Mouse (Mus musculus) CD4-positive, CD25-positive, alpha-beta regulatory T cell, adult 2 months (primary cell): ENCODE measurements around the gene Sirt6.

ENCODE experiments used
- DNase-seq: peaks from one replicate; pipeline ENCODE4 v3.0.0-alpha.2; 2012; ENCODE audit warnings: low read depth, low spot score

The Sirt6 gene

DNA sequence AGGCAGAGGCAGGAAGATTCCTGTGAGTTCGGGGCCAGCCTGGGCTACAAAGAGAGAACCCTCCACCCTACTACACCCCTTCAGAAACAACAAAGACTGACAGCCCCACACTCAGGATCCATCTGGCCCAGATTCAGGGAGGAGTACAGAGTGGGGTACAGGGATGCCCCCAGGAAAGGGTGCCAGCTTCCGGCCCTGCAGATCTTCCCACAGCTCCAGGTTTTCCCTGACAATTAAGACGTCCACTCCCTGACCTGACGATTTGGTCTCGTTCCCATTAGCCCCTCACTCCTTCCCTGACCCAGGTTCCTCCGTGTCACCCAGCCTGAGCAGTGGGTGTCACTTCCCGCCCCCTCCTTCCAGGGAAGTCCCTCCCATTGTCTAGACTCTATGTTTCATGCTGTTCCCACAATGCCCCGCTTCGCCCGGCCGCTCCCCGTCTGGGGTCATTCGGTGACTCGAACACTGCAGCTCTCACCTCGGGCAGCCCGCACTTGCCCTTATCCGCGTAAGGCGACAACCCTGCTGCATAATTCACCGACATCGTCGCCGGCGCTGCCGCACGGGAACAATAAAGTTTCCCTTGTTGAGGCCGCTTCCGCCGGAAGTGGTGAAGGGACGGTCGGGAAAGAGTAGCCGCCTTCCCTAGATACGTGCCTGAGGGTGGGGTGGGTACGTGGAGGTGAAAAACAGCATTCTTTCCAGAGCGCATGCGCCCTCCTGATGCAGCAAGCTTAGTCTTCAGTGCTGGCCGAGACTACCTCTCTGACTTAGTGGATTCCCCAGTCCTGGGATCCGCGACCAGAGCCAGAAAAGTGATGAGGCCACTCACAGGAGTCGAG lies at the start of gene Sirt6:
Gene Sirt6, minus strand, starts transcription at position 804 of the 842 bp plus-strand sequence.
- DNase-seq = peak; percentile 96

DNA sequence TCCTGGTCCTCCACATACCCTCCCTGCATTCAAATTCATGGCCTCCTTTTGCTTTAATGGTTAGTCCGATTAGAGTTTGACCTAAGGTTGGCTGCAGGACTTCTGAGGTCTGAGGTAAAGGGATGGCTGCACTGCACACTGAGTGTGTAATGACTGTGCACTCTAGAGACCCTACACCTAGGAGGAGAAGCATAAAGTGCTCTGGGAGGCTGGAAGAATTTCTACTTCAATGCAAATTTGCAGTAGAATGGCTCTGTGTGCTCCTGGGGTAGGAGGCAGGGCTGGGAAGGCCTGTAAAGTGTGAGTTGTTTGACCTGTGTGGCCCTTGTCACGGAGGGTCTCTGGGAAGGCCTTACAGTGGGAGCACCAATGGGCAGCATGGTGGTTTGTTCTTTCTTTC lies 28.6 kb upstream of the Sirt6 start:
- DNase-seq = no peak

DNA sequence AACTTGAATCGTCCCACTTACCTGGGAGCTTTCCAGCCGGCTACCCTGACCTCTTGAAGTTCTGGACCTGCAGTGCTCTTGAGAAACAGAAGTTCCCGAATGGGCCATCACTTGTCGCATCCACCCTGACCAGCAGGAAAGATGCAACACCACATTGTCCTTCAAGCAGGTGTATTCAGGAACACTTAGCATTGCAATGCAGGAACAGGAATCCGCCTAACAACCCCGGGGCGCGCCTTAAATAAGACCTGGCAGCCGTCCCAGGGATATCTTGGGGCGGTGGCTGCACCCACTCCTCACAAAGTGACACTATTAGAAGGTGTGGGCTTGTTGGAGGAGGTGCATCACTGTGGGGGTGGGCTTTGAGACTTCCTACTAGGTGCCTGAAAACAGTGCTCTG lies 27.6 kb upstream of the Sirt6 start:
- no peak for DNase-seq

DNA sequence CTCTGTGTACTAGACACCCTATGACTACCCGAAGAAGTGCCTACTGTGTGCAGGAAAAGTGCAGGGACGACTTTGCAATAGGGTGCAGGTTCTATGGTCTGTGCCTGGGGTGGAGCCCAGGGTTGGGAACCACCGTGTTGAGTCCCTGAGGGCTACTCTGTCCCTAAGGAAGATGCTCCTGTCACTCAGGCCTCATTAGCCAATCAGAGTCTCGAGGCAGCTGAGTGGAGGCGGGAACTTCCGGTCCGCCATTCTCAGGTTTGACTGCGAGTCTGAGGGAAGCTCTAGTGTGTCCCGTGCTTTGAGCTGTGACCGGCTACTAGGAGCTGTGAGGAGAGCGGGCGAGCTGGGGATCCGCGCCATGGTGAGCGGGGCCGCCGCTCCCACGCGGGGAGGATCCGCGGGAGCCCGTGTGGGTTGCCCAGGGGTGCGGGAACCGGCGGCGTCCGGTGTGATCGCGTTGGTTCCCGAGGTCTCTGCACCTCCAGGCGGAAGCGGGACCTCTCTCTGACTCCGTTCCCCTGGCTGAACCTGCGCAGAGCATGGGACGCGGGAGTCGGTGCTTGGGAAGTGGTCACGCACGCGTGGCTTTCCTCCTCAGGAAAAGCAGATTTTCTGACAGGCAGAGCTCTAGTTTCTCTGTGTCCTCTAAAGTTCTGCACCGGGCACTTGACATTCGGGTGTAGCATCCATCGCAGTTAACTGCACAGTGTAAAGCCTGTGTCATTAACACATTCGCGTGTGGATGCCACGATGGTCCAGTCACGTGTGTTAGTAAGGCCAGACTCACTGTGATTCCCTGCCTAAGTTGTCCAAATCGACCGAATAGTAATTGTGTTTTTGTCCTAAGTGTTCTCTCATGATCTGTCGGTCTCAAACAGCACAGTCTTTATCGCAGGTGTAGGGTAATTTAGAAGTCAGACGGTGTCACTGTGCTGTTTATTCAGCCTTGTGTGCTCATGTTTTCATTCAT lies 21.5 kb upstream of the Sirt6 start, which contains the start of gene Gm10778:
Gene Gm10778, plus strand, starts transcription at position 257 of the 973 bp plus-strand sequence.
- peak; percentile 93 for DNase-seq

DNA sequence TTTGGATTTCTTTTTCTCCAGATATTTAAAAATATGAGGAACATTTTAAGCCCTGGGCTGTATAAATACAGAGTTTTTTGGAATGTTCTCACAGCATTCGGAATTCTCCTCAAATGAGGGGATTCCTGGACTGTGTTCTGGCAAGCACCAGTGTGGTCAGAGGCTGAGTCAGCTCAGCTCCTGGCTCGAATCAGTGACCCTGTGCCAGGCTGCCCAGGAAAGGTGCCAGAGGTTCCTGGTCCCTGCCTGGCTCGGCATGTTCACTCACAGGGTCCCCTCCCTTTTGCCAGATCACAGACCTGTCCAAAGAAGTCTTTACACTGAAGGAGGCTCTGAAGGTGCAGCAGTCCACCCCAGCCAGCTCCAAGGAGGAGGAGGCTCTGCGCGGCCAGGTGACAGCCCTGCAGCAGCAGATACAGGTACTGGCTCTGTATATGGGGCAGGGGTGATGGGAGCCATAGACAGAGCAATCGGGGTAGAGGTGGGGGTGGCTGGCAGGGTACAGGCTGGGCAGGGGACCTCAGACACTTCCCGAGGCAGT lies 18.5 kb upstream of the Sirt6 start:
- DNase-seq = no peak

DNA sequence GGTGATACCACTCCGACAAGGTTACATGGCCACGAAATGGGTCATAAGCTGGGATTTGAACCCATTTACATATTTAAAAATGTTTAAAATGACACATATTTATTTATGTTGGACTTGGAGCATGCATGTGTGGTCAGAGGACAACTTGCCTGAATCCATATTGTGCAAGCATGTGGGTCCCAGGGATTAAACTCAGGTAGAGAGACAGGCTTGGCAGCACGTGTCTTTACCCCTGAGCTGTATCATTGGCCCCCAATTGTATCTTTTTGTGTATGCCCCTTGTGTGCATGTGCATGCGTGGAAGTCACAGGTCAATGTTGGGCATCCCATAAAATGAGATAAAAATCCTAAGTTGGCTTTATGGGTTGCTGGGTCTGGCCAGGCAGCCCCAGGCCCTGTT lies 17.8 kb upstream of the Sirt6 start:
- no peak for DNase-seq

DNA sequence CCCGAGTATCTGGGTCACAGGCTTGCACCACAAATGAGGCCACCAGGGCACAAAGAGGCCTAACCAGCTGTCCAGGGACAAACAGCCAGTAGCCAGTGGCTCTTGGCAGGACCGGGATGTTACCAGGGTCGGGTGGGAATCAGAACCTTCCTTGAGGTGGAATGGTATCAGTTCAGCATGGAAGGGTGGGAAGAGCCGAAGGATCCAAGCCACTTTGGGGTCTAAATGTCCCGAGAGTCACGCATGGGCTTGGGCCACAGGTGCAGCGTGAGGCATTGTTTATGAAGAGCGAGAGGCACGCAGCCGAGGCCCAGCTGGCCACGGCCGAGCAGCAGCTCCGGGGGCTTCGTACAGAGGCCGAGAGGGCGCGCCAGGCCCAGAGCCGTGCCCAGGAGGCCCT lies 17.1 kb upstream of the Sirt6 start:
- peak; percentile 7 for DNase-seq

DNA sequence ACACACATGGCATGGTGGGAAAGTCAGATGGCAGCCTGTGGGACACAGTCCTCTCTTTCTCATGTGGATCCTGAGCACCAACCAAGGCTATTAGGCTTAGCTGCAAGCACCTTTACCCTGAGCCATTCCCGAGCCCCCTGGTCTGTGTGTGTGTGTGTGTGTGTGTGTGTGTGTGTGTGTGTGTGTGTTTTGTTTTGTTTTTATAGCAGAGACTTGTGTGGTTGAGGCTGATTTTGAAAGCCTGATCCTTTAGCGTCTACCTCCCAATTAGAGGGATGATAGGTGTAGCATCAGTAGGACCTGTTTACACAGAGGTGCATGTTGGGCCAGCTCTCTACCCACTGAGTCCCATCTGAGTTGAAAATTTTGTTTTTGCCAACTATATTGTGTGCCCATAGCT lies 16.6 kb upstream of the Sirt6 start:
- no peak for DNase-seq

DNA sequence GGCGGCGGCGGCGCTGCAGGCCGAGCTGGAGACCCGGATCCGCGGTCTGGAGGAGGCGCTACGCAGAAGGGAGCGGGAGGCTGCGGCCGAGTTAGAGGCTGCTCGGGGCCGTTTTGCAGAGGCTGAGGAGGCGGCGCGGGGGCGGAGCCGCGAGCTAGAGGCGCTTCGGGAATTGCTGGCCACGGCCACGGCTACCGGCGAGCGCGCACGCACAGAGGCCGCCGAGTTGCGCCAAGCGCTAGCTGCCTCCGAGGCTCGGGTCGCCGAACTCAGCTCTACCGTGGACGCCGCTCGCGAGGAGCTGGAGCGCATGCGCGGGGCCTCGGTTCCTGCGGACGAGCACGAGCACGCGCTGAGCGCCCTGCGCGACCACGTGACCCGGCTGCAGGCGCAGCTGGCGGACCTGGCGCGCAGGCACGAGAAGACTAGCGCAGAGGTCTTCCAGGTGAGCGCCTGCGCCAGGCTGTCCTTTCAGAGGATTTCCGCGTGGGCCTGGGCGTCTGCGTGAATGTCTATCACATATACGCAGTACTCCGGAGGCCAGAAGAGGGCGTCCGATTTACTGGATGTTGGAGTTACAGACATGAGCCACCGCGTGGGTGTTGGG lies 16.0 kb upstream of the Sirt6 start:
- peak; percentile 98 for DNase-seq

DNA sequence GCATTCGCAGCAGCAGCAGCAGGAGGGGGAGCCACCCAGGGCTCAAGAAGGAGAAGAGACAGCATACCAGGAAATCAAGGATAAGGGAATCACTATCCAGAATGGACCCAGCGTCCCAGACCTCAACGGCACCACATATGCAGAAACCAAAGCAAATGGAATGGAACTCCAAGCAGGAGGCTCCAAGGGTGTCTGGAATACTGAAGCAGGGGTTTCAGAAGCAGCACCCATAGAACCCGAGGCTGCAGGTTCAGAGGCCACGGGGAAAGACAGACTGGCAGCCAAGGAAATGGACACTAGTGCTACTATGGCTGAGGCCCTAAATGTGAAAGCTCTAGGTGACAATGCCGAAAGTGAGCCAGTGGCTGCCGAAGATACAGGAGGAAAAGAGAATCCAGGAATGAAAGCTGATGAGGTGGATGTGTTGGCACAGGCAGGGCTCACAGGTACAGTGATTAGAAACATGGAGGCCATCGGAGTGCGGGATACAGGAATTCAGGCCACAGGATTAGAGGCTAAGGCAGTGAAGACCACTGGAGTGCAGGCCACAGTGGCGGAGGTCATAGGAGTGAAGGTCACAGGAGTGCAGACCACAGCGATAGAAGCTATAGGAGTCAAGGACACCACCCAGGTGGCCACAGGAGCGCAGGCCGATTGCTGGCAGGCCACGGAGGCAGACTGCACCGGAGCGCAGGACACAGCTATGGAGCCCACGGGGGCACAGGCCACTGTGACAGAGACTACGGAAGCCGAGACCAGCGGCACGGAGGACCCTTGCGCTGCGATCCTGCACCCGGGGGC lies 15.3 kb upstream of the Sirt6 start:
- DNase-seq = no peak

DNA sequence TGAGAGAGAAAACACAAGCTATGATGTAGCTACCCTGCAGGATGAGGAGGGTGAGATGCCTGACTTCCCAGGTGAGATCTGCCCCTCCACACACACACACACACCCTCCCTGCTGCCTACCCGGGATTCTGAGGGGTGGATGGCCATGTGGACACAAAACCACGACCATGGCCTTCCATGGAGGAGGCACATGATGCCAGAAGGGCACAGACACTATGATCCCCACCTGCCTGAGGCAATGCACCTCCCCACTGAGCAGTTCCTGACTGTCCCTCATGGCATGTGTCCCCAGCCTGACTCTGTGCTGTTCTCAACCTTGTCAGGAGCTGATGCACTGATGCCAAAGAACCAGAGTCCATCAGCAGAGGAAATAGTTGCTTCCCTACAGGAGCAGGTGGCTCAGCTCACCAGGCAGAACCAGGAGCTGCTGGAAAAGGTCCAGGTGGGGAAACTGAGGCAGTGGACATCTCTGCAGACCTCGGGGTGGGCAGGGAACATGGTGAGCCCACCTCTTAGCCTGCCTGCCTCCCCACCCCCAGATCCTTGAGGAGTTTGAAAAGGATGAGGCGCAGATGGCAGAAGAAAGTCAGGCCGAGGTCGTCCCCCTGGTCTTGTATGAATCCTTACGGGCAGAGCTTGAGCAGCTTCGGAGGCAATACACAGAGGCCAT lies 14.5 kb upstream of the Sirt6 start:
- DNase-seq = peak; percentile 9

DNA sequence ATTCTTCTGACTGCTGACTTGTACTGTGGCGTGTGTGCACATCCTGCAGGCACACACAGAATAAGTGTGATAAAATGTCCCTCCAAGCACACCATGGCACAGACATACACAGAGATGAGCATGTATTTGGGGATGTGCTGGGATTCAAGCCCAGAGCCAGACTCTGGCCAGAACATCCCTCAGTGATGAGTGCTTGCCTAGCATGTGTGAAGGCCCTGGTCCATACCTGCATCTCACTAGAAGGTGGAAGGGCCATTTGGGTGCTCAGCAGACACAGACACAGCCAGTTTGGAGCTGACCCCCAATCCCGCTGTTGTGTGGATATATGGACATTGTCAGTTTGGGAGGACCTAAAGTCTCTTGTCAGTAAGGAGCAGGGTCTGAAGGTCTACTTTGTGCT lies 14.0 kb upstream of the Sirt6 start:
- DNase-seq = peak; percentile 1

DNA sequence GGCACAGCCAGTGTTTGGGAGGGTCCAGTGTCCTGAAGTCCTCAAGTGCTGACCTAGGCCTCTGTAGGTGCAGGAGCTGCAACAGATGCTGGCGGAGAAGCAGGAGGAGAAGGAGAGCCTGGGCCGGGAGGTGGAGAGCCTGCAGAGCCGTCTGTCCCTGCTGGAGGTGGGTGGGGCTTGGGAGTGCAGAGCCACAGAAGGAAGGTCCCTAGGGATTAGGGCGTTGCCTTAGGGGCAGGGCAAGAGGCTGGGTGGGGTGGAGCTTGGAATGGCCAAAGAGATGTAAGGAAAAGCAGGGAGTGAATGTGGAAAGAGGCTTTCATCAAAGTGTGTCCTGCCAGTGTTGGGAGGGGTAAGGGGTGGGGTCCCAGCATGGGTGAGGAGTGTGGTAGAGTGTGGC lies 13.2 kb upstream of the Sirt6 start:
- peak; percentile 1 for DNase-seq

DNA sequence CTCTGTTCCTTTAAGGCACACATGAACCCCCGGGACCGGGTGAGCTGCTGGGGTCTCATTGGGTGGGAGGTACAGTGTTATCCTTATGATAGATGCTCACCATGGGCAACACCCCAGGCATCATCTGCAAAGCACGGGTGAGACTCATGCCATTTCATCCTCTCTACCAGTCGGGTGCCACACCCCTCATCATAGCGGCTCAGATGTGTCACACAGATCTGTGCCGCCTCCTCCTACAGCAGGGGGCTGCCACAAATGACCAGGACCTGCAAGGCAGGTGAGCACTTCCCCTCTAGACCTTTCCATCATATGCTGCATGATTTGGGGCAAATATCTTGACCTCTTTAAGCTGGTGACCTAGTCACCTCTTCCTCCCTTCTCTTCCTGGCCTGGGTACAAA lies 10.5 kb upstream of the Sirt6 start:
- DNase-seq = no peak

DNA sequence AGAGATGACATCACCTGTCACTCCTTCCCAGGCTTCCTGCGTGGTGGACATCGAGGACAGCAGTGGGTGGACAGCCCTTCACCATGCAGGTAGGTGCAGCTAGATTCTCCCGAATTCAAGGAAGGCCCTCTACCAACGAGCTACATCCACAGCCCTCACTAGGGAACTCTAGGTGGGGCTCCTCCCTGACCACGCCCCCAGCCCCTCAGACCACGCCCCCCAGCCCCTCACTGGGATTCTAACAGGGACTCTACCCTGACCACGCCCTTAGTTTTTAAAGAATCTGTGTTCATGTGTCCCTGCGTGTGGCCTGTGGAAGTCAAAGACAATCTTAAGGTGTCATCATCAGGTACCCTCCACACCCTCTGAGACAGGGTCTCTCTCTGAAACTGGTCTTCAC lies 8.7 kb upstream of the Sirt6 start:
- no peak for DNase-seq

DNA sequence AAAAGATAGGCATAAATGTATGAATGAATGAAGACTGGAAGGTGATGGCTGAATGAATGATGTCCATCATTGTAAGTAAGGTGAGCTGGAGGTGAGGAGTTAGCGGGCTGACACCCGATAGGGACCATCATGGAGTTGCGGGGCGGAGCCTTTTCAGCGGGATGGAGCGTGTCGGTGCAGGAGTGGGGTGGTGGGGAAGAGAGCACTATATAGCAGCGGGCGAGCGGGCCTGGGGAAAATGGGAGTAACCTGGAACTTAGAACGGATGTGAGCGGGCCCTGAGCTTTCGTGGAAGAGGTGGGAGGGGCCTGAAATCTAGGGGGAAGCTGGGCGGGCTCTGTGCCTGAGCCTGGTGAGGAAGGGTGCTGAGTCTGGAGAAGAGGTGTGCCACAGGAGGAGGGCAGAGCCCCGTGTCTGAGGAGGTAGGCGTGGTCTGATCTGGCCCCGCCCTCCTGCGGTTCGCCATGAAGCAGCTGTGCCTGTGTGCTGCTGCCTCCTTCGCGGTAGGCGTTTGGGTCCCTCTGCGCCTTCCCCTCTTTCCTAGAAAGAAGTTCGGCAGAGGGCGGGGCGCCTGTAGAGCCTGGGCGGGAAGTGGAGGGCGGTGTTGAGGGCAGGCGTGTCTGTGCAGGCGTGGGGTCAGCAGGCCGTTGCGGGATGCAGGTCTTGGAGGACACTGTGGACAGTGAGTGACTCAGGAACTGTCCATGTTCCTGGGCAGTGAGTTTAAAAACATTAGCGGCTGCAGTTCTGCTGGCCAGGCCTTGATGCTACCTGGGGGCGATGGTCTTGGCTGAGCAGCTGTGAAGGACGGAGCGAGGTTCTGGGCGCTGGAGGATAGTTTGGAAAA lies 5.9 kb upstream of the Sirt6 start:
- peak; percentile 94 for DNase-seq

DNA sequence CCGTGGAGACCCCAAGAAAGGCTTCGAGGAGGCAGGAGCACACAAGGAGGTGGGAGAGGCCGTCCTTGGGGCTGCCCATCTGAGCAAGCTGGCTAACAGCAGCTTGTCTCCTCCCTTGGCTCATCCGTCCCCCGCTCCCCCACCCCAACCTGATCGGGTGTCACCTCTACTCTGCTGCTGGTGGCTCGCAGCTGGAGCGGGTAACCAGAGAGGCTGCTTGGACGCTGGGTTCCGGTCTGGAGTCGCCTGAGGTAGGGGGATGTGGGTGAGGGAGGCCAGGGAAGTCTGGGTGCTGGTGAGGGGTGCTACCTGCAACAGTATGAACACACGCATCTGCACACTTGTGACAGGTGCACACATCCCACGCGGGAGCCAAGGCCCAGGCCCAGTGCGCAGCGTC lies 793 bp upstream of the Sirt6 start, which contains the start of gene Ankrd24:
Gene Ankrd24, plus strand, starts transcription at position 151 of the 400 bp plus-strand sequence.
- no peak for DNase-seq

DNA sequence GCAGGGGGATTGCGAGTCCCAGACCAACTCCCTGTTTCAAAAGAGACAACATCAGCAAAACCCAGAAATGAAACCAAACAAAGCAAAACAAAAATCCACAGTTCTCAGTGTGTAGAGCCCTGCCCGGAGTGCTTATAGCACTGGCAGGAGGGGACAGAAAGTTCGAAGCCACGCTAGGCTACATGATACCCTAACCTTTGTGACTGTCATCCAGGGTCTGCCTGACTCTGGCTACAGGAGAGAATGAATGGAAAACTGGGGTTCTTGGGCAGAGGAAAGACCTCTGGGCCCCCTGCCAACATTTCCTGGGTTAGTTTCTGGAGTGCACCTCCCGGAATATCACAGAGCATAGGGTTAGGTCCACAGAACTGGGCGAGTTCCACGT lies 231 bp upstream of the Sirt6 start:
- DNase-seq = no peak
